Mouse (Mus musculus): ENCODE results near the gene Samhd1. TPM values are rescaled to one million over a fixed set of nuclear protein-coding genes. Genes with fewer than 3 reads are reported as not detected.

Samhd1 gene
- total RNA-seq, 1 experiment, result 25.7 TPM

- Histone ChIP-seq H3K27ac (ENCODE audit: insufficient read depth, low read depth, low read length, poor library complexity, severe bottlenecking) (no peak overlapping the region), H3K9ac (ENCODE audit: insufficient read depth, low read depth, low read length, poor library complexity, severe bottlenecking) (no peak overlapping the region), H3K4me3 (ENCODE audit: insufficient read depth in 1 of 2, low read depth in 1 of 2, low read length in 2 of 2, poor library complexity in 1 of 2, severe bottlenecking in 1 of 2) (no peak overlapping the region), H3K4me1 (ENCODE audit: control insufficient read depth in 2 of 2, insufficient read depth in 2 of 2, low read length in 2 of 2, poor library complexity in 1 of 2) (peaks cover 0 to 10% of the 10 kb centered on the region in 2 experiments; a peak in 1 of 4 replicates), H3K9me3 (ENCODE audit: control insufficient read depth, insufficient read depth, low read depth, low read length) (no peaks in the 10 kb centered on the region), H3K36me3 (ENCODE audit: control insufficient read depth, insufficient read depth, low read length, poor library complexity, severe bottlenecking) (no peaks in the 10 kb centered on the region)
- in situ Hi-C loops (cut with MboI; ENCODE audit: low sequenced_read_pairs in 2 of 2, unreplicated experiment in 2 of 2), result no loop called here
- TF ChIP-seq ZC3H11A (IDR thresholded peaks at IDR 0.05; ENCODE audit: borderline replicate concordance, low read depth, low read length) (no peak), MAFK (IDR thresholded peaks at IDR 0.05; ENCODE audit: insufficient read depth, low read depth, low read length) (no peak; the same call in 1 of the 2 replicates), CHD2 (IDR thresholded peaks at IDR 0.05; ENCODE audit: low read depth, low read length) (no peak), ZNF384 (IDR thresholded peaks at IDR 0.05; ENCODE audit: low read depth, low read length) (no peak), HCFC1 (IDR thresholded peaks at IDR 0.05; ENCODE audit: borderline replicate concordance, insufficient read depth, low read length) (no peak)
- DNase-seq (ENCODE audit: low read depth, low spot score), result no peak
These were observed 86.5 kb downstream of the Samhd1 start for GRCm38 (mm10) chr2:157048395-157049181.

Other genes starting within 250 kb of the Samhd1 start
- 5.2 and 5.3 TPM in 2 replicates for gene Sla2, start 248.1 kb downstream of the Samhd1 start, total RNA-seq (2012; rRNA removed)
- 8.3 and 13.1 TPM in 2 replicates for gene Ndrg3, start 143.2 kb downstream of the Samhd1 start, total RNA-seq (2012; rRNA removed)
- gene Dsn1, start 128.1 kb downstream of the Samhd1 start, total RNA-seq (2012; rRNA removed), result 25.2 and 27.9 TPM in 2 replicates
- gene Soga1, start 56.0 kb downstream of the Samhd1 start, total RNA-seq (2012; rRNA removed), result 11.8 and 12.8 TPM in 2 replicates
- not detected in 2 replicates for gene Tldc2, start 48.2 kb downstream of the Samhd1 start, total RNA-seq (2012; rRNA removed)
- gene Rbl1, start 69.3 kb upstream of the Samhd1 start, total RNA-seq (2012; rRNA removed), result 10.5 and 12.4 TPM in 2 replicates
- gene Rpn2, start 143.8 kb upstream of the Samhd1 start, total RNA-seq (2012; rRNA removed), result 422 and 655 TPM in 2 replicates
- 0.48 and 0.58 TPM in 2 replicates for gene Mroh8, start 144.3 kb upstream of the Samhd1 start, total RNA-seq (2012; rRNA removed)
- not detected in 2 replicates for gene Ghrh, start 212.2 kb upstream of the Samhd1 start, total RNA-seq (2012; rRNA removed)
- 39.4 and 44.9 TPM in 2 replicates for gene Manbal, start 232.3 kb upstream of the Samhd1 start, total RNA-seq (2012; rRNA removed)